ENCODE assay signal across 10 mouse cellular contexts in the genomic region with DNA sequence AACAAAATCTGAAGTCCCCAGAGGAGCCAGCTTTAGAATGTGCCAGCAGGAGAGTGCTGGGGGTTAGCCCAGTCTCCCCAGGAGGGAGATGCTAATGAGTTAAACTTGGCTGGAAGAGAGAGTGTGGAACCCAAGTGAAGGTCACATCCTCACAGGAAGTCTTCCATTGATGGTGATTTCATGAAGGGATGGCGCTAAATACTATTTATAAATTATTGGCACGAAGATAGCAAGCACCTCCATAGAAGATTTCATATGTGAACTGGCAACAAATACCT.
"Had no signal": no experiment of that assay in that cellular context is flagged by ENCODE, and none has a peak within 500 bp of the region (broad histone marks: within the 10 kb centered on the region; RNA-seq: fewer than 3 reads in every experiment).

No protein-coding gene starts in this region.

- H3K4me3 ChIP-seq: limb, embryonic 15.5 days; midbrain, embryonic 12.5 days; myocyte; neural tube, embryonic 15.5 days had no signal

- H3K27me3 ChIP-seq: limb, embryonic 15.5 days; midbrain, embryonic 12.5 days; neural tube, embryonic 15.5 days had no signal

- H3K4me2 ChIP-seq: limb, embryonic 15.5 days; midbrain, embryonic 12.5 days; neural tube, embryonic 15.5 days had no signal

- H3K9me3 ChIP-seq: limb, embryonic 15.5 days; midbrain, embryonic 12.5 days; neural tube, embryonic 15.5 days had no signal

- DNase-seq: kidney, adult 18-20 months; kidney, postnatal 14 days; lung, adult 18-20 months; right cerebral cortex, postnatal 14 days; thymus, postnatal 4 days had no signal

- H3K4me1 ChIP-seq: midbrain, embryonic 12.5 days; neural tube, embryonic 15.5 days had no signal

- H3K27ac ChIP-seq: limb, embryonic 15.5 days; liver, embryonic 14.5 days; midbrain, embryonic 12.5 days; neural tube, embryonic 15.5 days had no signal

- H3K36me3 ChIP-seq: limb, embryonic 15.5 days; midbrain, embryonic 12.5 days; neural tube, embryonic 15.5 days had no signal

- H3K9ac ChIP-seq: limb, embryonic 15.5 days; liver, embryonic 14.5 days; midbrain, embryonic 12.5 days; neural tube, embryonic 15.5 days had no signal
